Mouse (Mus musculus) telencephalon, adult 2 months (tissue): ENCODE measurements at regions not wholly inside any gene's neighbourhood (a gene's known extent, or its start where the extent isn't known, plus 50 kb on each side); places are given as distances from the start of the nearest gene placed in this dataset.

Experiments used
- DNase-seq: peaks from one replicate; pipeline ENCODE4 v3.0.0-alpha.2; 2011; ENCODE audit warnings: low read depth, low spot score

- no peak for DNase-seq
These were observed 406.0 kb upstream of the 1700003H04Rik start for GRCm38 (mm10) chr3:124986930-124987329.

- no peak for DNase-seq
These were observed 405.6 kb upstream of the 1700003H04Rik start for GRCm38 (mm10) chr3:124986515-124986914.

GRCm38 (mm10) chr3:124985428-124985827 is 404.5 kb upstream of the 1700003H04Rik start:
- no peak for DNase-seq

- no peak for DNase-seq
These were observed 354.4 kb upstream of the 1700003H04Rik start for GRCm38 (mm10) chr3:124935147-124935849.

- DNase-seq: no peak
These were observed 351.8 kb upstream of the 1700003H04Rik start for GRCm38 (mm10) chr3:124932655-124933054.

- peak; percentile 6 for DNase-seq
These were observed 350.1 kb upstream of the 1700003H04Rik start for GRCm38 (mm10) chr3:124930773-124931607.

GRCm38 (mm10) chr3:124908925-124909324 is 328.0 kb upstream of the 1700003H04Rik start:
- DNase-seq: no peak
